Mouse (Mus musculus) ES-E14 (cell line): ENCODE measurements around the gene Cacna1d.

Experiments
- CHD2 ChIP-seq: IDR thresholded peaks from 2 replicates; pipeline ENCODE4 v1.6.1; 2014; ENCODE audit warnings: mild to moderate bottlenecking, low read depth, low read length, inconsistent platforms
- HCFC1 ChIP-seq: IDR thresholded peaks from 2 replicates; pipeline ENCODE4 v1.6.1; 2012; ENCODE audit warnings: low read length, inconsistent platforms, borderline replicate concordance; ENCODE audit not compliant: insufficient read depth
- MAFK ChIP-seq: IDR thresholded peaks from 2 replicates; pipeline ENCODE4 v1.6.1; 2014; ENCODE audit warnings: mild to moderate bottlenecking, low read depth, low read length, inconsistent platforms; ENCODE audit not compliant: insufficient read depth
- ZC3H11A ChIP-seq: IDR thresholded peaks from 2 replicates; pipeline ENCODE4 v1.6.1; 2012; ENCODE audit warnings: low read depth, mild to moderate bottlenecking, inconsistent platforms, low read length, borderline replicate concordance
- ZNF384 ChIP-seq: IDR thresholded peaks from 2 replicates; pipeline ENCODE4 v1.6.1; 2012; ENCODE audit warnings: low read depth, low read length, inconsistent platforms

- no peak for TF ChIP-seq CHD2
- no peak for TF ChIP-seq HCFC1
- TF ChIP-seq ZC3H11A, result no peak
- no peak for TF ChIP-seq ZNF384
- TF ChIP-seq MAFK, result no peak
These were observed 128.9 kb downstream of the Cacna1d start for GRCm38 (mm10) chr14:30362370-30362769.
